Comparison of ENCODE assay signal across 8 mouse cellular contexts in genomic region chr2:31259367-31259920, GRCm38 (mm10). TPM values are rescaled to one million over a fixed set of nuclear protein-coding genes. Genes with fewer than 3 reads are reported as not detected.
DNase-seq lines count a peak whose midpoint lies in the region; ATAC-seq and TF ChIP-seq lines count a peak whose summit lies in the region.

No protein-coding gene starts in this region.

- TF ChIP-seq EP300 in liver, embryonic 14.5 days (IDR thresholded peaks at IDR 0.05; ENCODE audit: low read depth): no peak

- 0 out of 2 replicates have a peak, but pooled peaks have one; percentile 2 for ATAC-seq in forebrain, embryonic 15.5 days (replicated peaks)
- no peak for ATAC-seq in liver, embryonic 14.5 days (ENCODE audit: insufficient read depth)

- H3K27ac ChIP-seq in heart, embryonic 10.5 days: peak overlapping the region; percentile 90
- no peak overlapping the region for H3K27ac ChIP-seq in forebrain, embryonic 15.5 days (replicated peaks)
- no peak overlapping the region for H3K27ac ChIP-seq in liver, embryonic 14.5 days

- H3K4me3 ChIP-seq in heart, embryonic 10.5 days: peak overlapping the region; percentile 59
- peak overlapping the region; percentile 2 for H3K4me3 ChIP-seq in C2C12 (ENCODE audit: insufficient read depth, poor library complexity, severe bottlenecking)
- H3K4me3 ChIP-seq in forebrain, embryonic 15.5 days: peak overlapping the region; percentile 40
- peak overlapping the region; percentile 52 to 61 for H3K4me3 ChIP-seq in liver, embryonic 14.5 days (ENCODE audit: insufficient read depth in 1 of 2, low read depth in 2 of 2, low read length in 2 of 2)

- peaks cover 87% of the 10 kb centered on the region for H3K79me3 ChIP-seq in C2C12 (ENCODE audit: low read depth)

- 18% methylated on average over 9 of the region's 9 CpGs for WGBS in heart, embryonic 10.5 days
- 24% methylated on average over 9 of the region's 9 CpGs for WGBS in forebrain, embryonic 15.5 days
- WGBS in liver, embryonic 14.5 days (ENCODE audit: insufficient replicate concordance): 19% methylated on average over 9 of the region's 9 CpGs

- no peaks in the 10 kb centered on the region for H3K27me3 ChIP-seq in heart, embryonic 10.5 days (ENCODE audit: insufficient read depth, poor library complexity, severe bottlenecking)
- no peaks in the 10 kb centered on the region for H3K27me3 ChIP-seq in C2C12 (ENCODE audit: control insufficient read depth, insufficient read depth, insufficient read length)
- H3K27me3 ChIP-seq in forebrain, embryonic 15.5 days: no peaks in the 10 kb centered on the region
- no peaks in the 10 kb centered on the region for H3K27me3 ChIP-seq in liver, embryonic 14.5 days (ENCODE audit: control insufficient read depth, insufficient read depth, low read length)

- H3K9me3 ChIP-seq in heart, embryonic 10.5 days: no peaks in the 10 kb centered on the region
- no peaks in the 10 kb centered on the region for H3K9me3 ChIP-seq in forebrain, embryonic 15.5 days
- H3K9me3 ChIP-seq in liver, embryonic 14.5 days (ENCODE audit: control insufficient read depth, low read length): no peaks in the 10 kb centered on the region

- H3K9ac ChIP-seq in forebrain, embryonic 15.5 days (replicated peaks): peak overlapping the region; percentile 14; the same call in 1 of the 2 replicates
- H3K9ac ChIP-seq in liver, embryonic 14.5 days (replicated peaks): no peak overlapping the region; the same call in 1 of the 2 replicates

- H3K4me1 ChIP-seq in heart, embryonic 10.5 days: peaks cover 97% of the 10 kb centered on the region
- H3K4me1 ChIP-seq in forebrain, embryonic 15.5 days: peaks cover 78% of the 10 kb centered on the region
- peaks cover 0 to 3% of the 10 kb centered on the region in 2 experiments; a peak in 1 of 4 replicates for H3K4me1 ChIP-seq in liver, embryonic 14.5 days (replicated peaks; ENCODE audit: control insufficient read depth in 2 of 2, insufficient read depth in 2 of 2, low read length in 1 of 2)

- peaks cover 6% of the 10 kb centered on the region; the same call in 1 of the 2 replicates for H3K36me3 ChIP-seq in heart, embryonic 10.5 days
- peaks cover 22% of the 10 kb centered on the region for H3K36me3 ChIP-seq in C2C12 (ENCODE audit: control insufficient read depth, insufficient read depth)
- H3K36me3 ChIP-seq in forebrain, embryonic 15.5 days: no peaks in the 10 kb centered on the region
- no peaks in the 10 kb centered on the region for H3K36me3 ChIP-seq in liver, embryonic 14.5 days (replicated peaks; ENCODE audit: control insufficient read depth, insufficient read depth, low read depth)

- no peak overlapping the region for H3ac ChIP-seq in C2C12 (ENCODE audit: control insufficient read depth, insufficient read length, low read depth)

- H3K4me2 ChIP-seq in forebrain, embryonic 15.5 days (replicated peaks): peak overlapping the region; percentile 63
- peak overlapping the region; percentile 60 for H3K4me2 ChIP-seq in liver, embryonic 14.5 days (ENCODE audit: low read depth)

- no peak for TF ChIP-seq CTCF in C2C12 (IDR thresholded peaks at IDR 0.05; ENCODE audit: control insufficient read depth, insufficient read depth, insufficient read length)
- no peak for TF ChIP-seq CTCF in liver, embryonic 14.5 days (IDR thresholded peaks at IDR 0.05; ENCODE audit: low read depth)

- H3K79me2 ChIP-seq in C2C12 (ENCODE audit: control insufficient read depth, insufficient read depth): peaks cover 100% of the 10 kb centered on the region

- DNase-seq in heart, embryonic 10.5 days (ENCODE audit: low spot score): no peak
- no peak for DNase-seq in heart, adult 8-10 months (ENCODE audit: low spot score)
- DNase-seq in liver, embryonic 14.5 days (ENCODE audit: low read depth in 3 of 3, low spot score in 3 of 3): no peak
- DNase-seq in natural killer cell, adult 2 months (ENCODE audit: low spot score in 2 of 2): no peak
- DNase-seq in urinary bladder, postnatal 4 days (ENCODE audit: low spot score in 2 of 2): no peak
- no peak for DNase-seq in layer of hippocampus, adult 9-11 months

TF ChIP-seq in C2C12, 6 proteins besides CTCF, POLR2A, EP300 and RAD21:
- TF ChIP-seq MYOD1 (IDR thresholded peaks at IDR 0.05; ENCODE audit: control insufficient read depth, insufficient read length, low read depth) (peak; percentile 8), CEBPB (IDR thresholded peaks at IDR 0.05; ENCODE audit: low read depth) (no peak)

RNA-seq across cellular contexts. Expression of gene Ncs1, which starts 13.8 kb away (rescaled TPM):
- 44.7 and 51.8 TPM in 2 replicates for polyA plus RNA-seq in heart, embryonic 10.5 days (2016; fragmentation: Nextera tagmentation; extraction: Ambion mirVana)
- 10 to 100 TPM; 10.0 to 16.2 (median 14.1) TPM for total RNA-seq in heart, adult 8-10 months (2022)
- 58.6 TPM for polyA plus RNA-seq in C2C12 (2012; fragmentation: generic; extraction: Trizol)
- polyA plus RNA-seq in forebrain, embryonic 15.5 days (2015; fragmentation: Nextera tagmentation; extraction: Ambion mirVana): 115 and 116 TPM in 2 replicates
- polyA plus RNA-seq in liver, embryonic 14.5 days (2012; rRNA removed): 0.37 and 0.42 TPM in 2 replicates
- polyA plus RNA-seq in liver, embryonic 14.5 days (2014; fragmentation: Nextera tagmentation; extraction: Ambion mirVana): 0.97 and 1.4 TPM in 2 replicates

RNA-seq across cellular contexts. Expression of gene Hmcn2, which starts 54.8 kb away (rescaled TPM):
- polyA plus RNA-seq in heart, embryonic 10.5 days (2016; fragmentation: Nextera tagmentation; extraction: Ambion mirVana): 0.33 and 0.52 TPM in 2 replicates
- 1 to 10 TPM; 4.4 to 9.4 (median 7.9) TPM for total RNA-seq in heart, adult 8-10 months (2022)
- 4.1 TPM for polyA plus RNA-seq in C2C12 (2012; fragmentation: generic; extraction: Trizol)
- 0.19 and 0.22 TPM in 2 replicates for polyA plus RNA-seq in forebrain, embryonic 15.5 days (2015; fragmentation: Nextera tagmentation; extraction: Ambion mirVana)
- polyA plus RNA-seq in liver, embryonic 14.5 days (2012; rRNA removed): 0.21 and 0.27 TPM in 2 replicates
- polyA plus RNA-seq in liver, embryonic 14.5 days (2014; fragmentation: Nextera tagmentation; extraction: Ambion mirVana): 0.10 and 0.14 TPM in 2 replicates

Comparison
In these comparisons a context has a peak if more than half of its experiments do, and no peak if none do; other contexts are left out.
1. H3K4me3 ChIP-seq: peak in every context shown above with its lines; median percentile 59 in heart, embryonic 10.5 days; 56 in liver, embryonic 14.5 days; 40 in forebrain, embryonic 15.5 days; 2 in C2C12.
2. RNA of gene Ncs1, which starts 13.8 kb away (polyA plus RNA-seq): 115 to 116 TPM in forebrain, embryonic 15.5 days, 58.6 TPM in C2C12 (single experiment) and 44.7 to 51.8 TPM in heart, embryonic 10.5 days; 0.37 to 1.4 TPM in liver, embryonic 14.5 days; every median in the first group is over 10 times any median in the second.